Mouse (Mus musculus) ES-E14 (cell line): ENCODE measurements around the gene Trim47. TPM values are rescaled to one million over a fixed set of nuclear protein-coding genes. Genes with fewer than 3 reads are reported as not detected.

Experiments
- DNase-seq: peaks from one replicate; pipeline ENCODE4 v3.0.0-alpha.2; 2013; ENCODE audit warnings: low read depth, low spot score
- H3K27ac ChIP-seq: 2 replicates; pipeline ENCODE4 v1.5.1; 2012; ENCODE audit warnings: low read depth, mild to moderate bottlenecking, low read length, moderate library complexity, mixed read lengths; ENCODE audit not compliant: poor library complexity, insufficient read depth, severe bottlenecking
- H3K36me3 ChIP-seq: 2 replicates; pipeline ENCODE4 v1.6.1; 2012; ENCODE audit warnings: mild to moderate bottlenecking, low read length, moderate library complexity, mixed read lengths; ENCODE audit not compliant: control insufficient read depth, poor library complexity, insufficient read depth, severe bottlenecking
- H3K4me1 ChIP-seq, 2 experiments: fragments of 150-350 bp in 1 of 2; sonication (generic) in 1 of 2; 2 replicates each; pipeline ENCODE4 v1.6.1; 2012; ENCODE audit warnings: low read length in 2 of 2, mild to moderate bottlenecking in 1 of 2, mixed read lengths in 1 of 2; ENCODE audit not compliant: control insufficient read depth in 2 of 2, insufficient read depth in 2 of 2, poor library complexity in 1 of 2
- H3K4me3 ChIP-seq, 2 experiments: fragments of 150-350 bp in 1 of 2; sonication (generic) in 1 of 2; 2 replicates each; pipeline ENCODE4 v1.5.1; 2012; ENCODE audit warnings: low read length in 2 of 2, low read depth in 1 of 2, mild to moderate bottlenecking in 1 of 2, mixed read lengths in 1 of 2; ENCODE audit not compliant: insufficient read depth in 1 of 2, poor library complexity in 1 of 2, severe bottlenecking in 1 of 2
- H3K9ac ChIP-seq: 2 replicates; pipeline ENCODE4 v1.6.1; 2012; ENCODE audit warnings: low read depth, mild to moderate bottlenecking, low read length, mixed read lengths; ENCODE audit not compliant: poor library complexity, insufficient read depth, severe bottlenecking
- H3K9me3 ChIP-seq: fragments of 150-350 bp; sonication (generic); 2 replicates; pipeline ENCODE4 v1.6.1; 2012; ENCODE audit warnings: low read depth, mild to moderate bottlenecking, low read length; ENCODE audit not compliant: control insufficient read depth, insufficient read depth
- CHD2 ChIP-seq: IDR thresholded peaks from 2 replicates; pipeline ENCODE4 v1.6.1; 2014; ENCODE audit warnings: mild to moderate bottlenecking, low read depth, low read length, inconsistent platforms
- HCFC1 ChIP-seq: IDR thresholded peaks from 2 replicates; pipeline ENCODE4 v1.6.1; 2012; ENCODE audit warnings: low read length, inconsistent platforms, borderline replicate concordance; ENCODE audit not compliant: insufficient read depth
- MAFK ChIP-seq: IDR thresholded peaks from 2 replicates; pipeline ENCODE4 v1.6.1; 2014; ENCODE audit warnings: mild to moderate bottlenecking, low read depth, low read length, inconsistent platforms; ENCODE audit not compliant: insufficient read depth
- ZC3H11A ChIP-seq: IDR thresholded peaks from 2 replicates; pipeline ENCODE4 v1.6.1; 2012; ENCODE audit warnings: low read depth, mild to moderate bottlenecking, inconsistent platforms, low read length, borderline replicate concordance
- ZNF384 ChIP-seq: IDR thresholded peaks from 2 replicates; pipeline ENCODE4 v1.6.1; 2012; ENCODE audit warnings: low read depth, low read length, inconsistent platforms
- in situ Hi-C, 2 experiments: fragments of 600-800 bp; cut with MboI; formaldehyde crosslinking; loops; one replicate each; pipeline ENCODE4 v1.15.1; 2025; ENCODE audit warnings: low sequenced_read_pairs in 2 of 2, inconsistent platforms in 1 of 2; ENCODE audit not compliant: unreplicated experiment in 2 of 2
- total RNA-seq: library from RNA; depleted of rRNA; stranded (reverse); fragments of 300-350 nt; gene quantifications from 2 replicates; pipeline ENCODE4 v1.2.3, GENCODE M21; 2012

The Trim47 gene
- total RNA-seq, 1 experiment: 3.3 TPM

GRCm38 (mm10) chr11:116084166-116084565 lies 42.8 kb downstream of the Trim47 start:
- Histone ChIP-seq H3K9me3 (no peaks in the 10 kb centered on the region), H3K4me1 (peaks cover 4 to 28% of the 10 kb centered on the region in 2 experiments), H3K27ac (no peak overlapping the region), H3K36me3 (peaks cover 32% of the 10 kb centered on the region), H3K9ac (no peak overlapping the region), H3K4me3 (no peak overlapping the region)
- TF ChIP-seq ZC3H11A: no peak
- no peak for TF ChIP-seq HCFC1
- TF ChIP-seq MAFK: no peak
- TF ChIP-seq CHD2: no peak
- no peak for TF ChIP-seq ZNF384
- no peak for DNase-seq
- in situ Hi-C loops: no loop called here

DNA sequence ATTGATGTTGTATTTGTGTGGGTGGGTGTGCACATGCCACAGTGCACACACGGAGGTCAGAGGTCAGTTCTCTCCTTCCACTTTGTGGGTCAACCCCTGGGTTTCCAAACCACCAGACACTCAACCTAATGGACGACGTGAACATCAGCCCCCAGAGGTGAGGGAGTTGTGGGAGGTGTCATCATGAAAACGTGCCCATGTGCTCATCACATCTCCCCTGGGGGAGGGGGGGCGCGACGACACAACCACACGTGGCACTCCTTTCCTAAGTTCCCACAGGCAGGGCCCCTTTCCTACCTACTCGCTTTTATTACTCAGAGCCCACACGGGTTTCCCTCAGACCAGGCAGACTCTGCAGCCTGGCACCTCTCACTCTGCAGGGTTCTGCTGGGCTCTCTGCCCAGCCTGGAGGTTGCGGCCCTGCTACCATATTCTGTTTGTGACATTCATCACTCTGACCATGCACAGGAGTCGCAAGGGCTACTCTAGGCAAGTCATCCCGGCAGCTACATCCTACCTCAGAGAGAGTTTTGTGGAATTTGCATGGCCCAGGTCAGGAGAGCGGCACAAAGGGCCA lies 43.8 kb downstream of the Trim47 start:
- DNase-seq: no peak
- H3K27ac ChIP-seq: no peak overlapping the region
- H3K4me3 ChIP-seq: no peak overlapping the region
- H3K36me3 ChIP-seq: peaks cover 35% of the 10 kb centered on the region
- in situ Hi-C loops: no loop called here
- TF ChIP-seq ZC3H11A: no peak
- no peak for TF ChIP-seq MAFK
- TF ChIP-seq HCFC1: no peak
- no peak for TF ChIP-seq ZNF384
- TF ChIP-seq CHD2: no peak
- H3K9me3 ChIP-seq: no peaks in the 10 kb centered on the region
- H3K4me1 ChIP-seq: peaks cover 8 to 32% of the 10 kb centered on the region in 2 experiments
- H3K9ac ChIP-seq: no peak overlapping the region

DNA sequence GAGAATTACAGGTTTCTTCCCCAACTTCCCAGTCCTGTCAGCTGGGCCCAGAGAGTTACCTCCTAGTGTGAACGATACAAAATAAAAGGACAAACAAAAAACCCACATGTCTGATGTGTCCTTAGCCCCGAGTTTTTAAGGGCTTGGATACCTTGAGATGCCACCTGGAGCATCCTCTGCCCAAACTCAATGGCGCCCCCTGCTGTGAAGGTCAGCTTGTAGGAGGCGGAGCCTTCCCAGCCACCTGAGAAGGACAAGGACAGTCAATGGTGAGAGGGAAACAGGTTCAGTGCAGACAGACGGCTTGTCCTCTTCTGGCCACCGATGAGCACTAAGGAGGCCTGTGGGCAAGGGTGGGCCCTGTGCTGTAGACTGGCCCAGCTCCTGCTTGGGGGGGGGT lies 45.9 kb downstream of the Trim47 start:
- in situ Hi-C loops: no loop called here
- peaks cover 35% of the 10 kb centered on the region for H3K36me3 ChIP-seq

GRCm38 (mm10) chr11:116079511-116079910 lies 47.5 kb downstream of the Trim47 start:
- in situ Hi-C loops: no loop called here
- Histone ChIP-seq H3K4me1 (peaks cover 6 to 44% of the 10 kb centered on the region in 2 experiments), H3K9ac (no peak overlapping the region), H3K27ac (no peak overlapping the region), H3K9me3 (no peaks in the 10 kb centered on the region), H3K36me3 (peaks cover 35% of the 10 kb centered on the region), H3K4me3 (no peak overlapping the region)
- DNase-seq: no peak
- TF ChIP-seq MAFK (no peak), CHD2 (no peak), HCFC1 (no peak), ZC3H11A (no peak), ZNF384 (no peak)

More for the DNA sequence above, 45.9 kb downstream of the Trim47 start:
- H3K9me3 ChIP-seq: no peaks in the 10 kb centered on the region
- no peak overlapping the region for H3K27ac ChIP-seq
- no peak overlapping the region for H3K9ac ChIP-seq
- no peak overlapping the region for H3K4me3 ChIP-seq
- TF ChIP-seq CHD2: no peak
- no peak for TF ChIP-seq HCFC1
- no peak for TF ChIP-seq ZC3H11A
- no peak for TF ChIP-seq MAFK
- no peak for TF ChIP-seq ZNF384
- peaks cover 8 to 43% of the 10 kb centered on the region in 2 experiments for H3K4me1 ChIP-seq
- no peak for DNase-seq
